Mouse (Mus musculus): ENCODE results near the gene Fam155a. TPM values are rescaled to one million over a fixed set of nuclear protein-coding genes. Genes with fewer than 3 reads are reported as not detected.
A peak's percentile ranks its signal among the peaks of the same experiment; 100 is the strongest.

The Fam155a gene
- polyA plus RNA-seq, 2 experiments, result 1.1 to 2.1 TPM

DNA sequence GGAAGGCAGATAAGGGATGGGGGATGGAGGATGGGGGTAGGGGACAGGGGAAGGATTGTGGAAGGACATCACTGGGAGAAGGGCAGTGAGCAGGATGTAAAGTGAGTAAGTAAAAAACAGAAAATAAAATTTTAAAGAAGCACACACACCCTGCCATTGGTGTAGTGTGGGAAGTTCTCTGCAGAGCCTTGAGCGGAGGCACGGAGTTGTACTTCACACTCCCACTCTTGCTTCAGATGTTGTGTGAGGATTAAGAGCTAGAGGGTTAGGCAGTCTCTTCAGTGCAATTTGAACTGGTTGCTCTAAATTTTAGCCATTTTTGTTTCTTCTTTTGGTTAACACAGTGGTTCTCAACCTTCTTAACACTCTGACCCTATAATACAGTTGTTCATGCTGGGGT, 114.1 kb downstream of the Fam155a start:
- no peak for ATAC-seq (ENCODE audit: low FRiP score, low read depth)
- H3K27me3 ChIP-seq (ENCODE audit: control insufficient read depth, insufficient read depth, low read length), result no peaks in the 10 kb centered on the region
- DNase-seq (ENCODE audit: low spot score), result no peak
- WGBS, result 90% methylated on average over 2 of the region's 2 CpGs
- no peak overlapping the region for H3K27ac ChIP-seq (replicated peaks; ENCODE audit: low read depth, low read length)
- H3K9me3 ChIP-seq (ENCODE audit: control insufficient read depth, low read length), result no peaks in the 10 kb centered on the region
- no peak overlapping the region for H3K4me3 ChIP-seq (replicated peaks; ENCODE audit: low read length)
- no peak overlapping the region for H3K9ac ChIP-seq (ENCODE audit: low read depth, low read length, severe bottlenecking)
- H3K36me3 ChIP-seq (ENCODE audit: control insufficient read depth, insufficient read depth, low read length), result no peaks in the 10 kb centered on the region
- no peaks in the 10 kb centered on the region for H3K4me1 ChIP-seq (ENCODE audit: control insufficient read depth, insufficient read depth, low read length)
- no peak overlapping the region for H3K4me2 ChIP-seq (replicated peaks; ENCODE audit: low read depth, low read length, severe bottlenecking)
- TF ChIP-seq POLR2A (IDR thresholded peaks at IDR 0.05; ENCODE audit: borderline replicate concordance, extremely low read depth, insufficient read depth, insufficient read length), result no peak

DNA sequence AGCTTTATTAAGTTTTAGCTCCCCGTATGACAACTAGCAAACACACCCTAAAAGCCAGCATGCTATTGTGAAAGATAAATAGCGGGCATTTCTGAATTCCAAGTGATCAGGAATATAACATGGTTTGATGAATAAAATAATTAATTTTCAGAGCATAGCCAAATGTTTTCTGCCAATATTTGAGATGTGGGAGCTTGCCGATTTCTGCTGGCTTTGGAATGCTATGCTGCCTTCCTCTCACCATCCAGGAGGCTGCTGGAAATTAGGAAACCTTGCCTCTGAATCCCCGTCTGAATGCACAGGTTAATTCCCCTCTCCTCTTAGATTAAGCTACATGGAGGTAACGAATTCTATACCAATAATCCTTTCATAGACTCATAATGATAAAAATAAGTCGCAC, 116.1 kb downstream of the Fam155a start:
- Histone ChIP-seq H3K36me3 (ENCODE audit: control insufficient read depth, insufficient read depth, low read length) (no peaks in the 10 kb centered on the region), H3K27me3 (ENCODE audit: control insufficient read depth, insufficient read depth, low read length) (no peaks in the 10 kb centered on the region), H3K27ac (replicated peaks; ENCODE audit: low read depth, low read length) (no peak overlapping the region), H3K9ac (ENCODE audit: low read depth, low read length, severe bottlenecking) (no peak overlapping the region), H3K4me3 (replicated peaks; ENCODE audit: low read length) (no peak overlapping the region), H3K4me1 (ENCODE audit: control insufficient read depth, insufficient read depth, low read length) (no peaks in the 10 kb centered on the region), H3K9me3 (ENCODE audit: control insufficient read depth, low read length) (no peaks in the 10 kb centered on the region), H3K4me2 (replicated peaks; ENCODE audit: low read depth, low read length, severe bottlenecking) (no peak overlapping the region)
- ATAC-seq (ENCODE audit: low FRiP score, low read depth), result no peak
- 81% methylated on average over 6 of the region's 6 CpGs for WGBS
- no peak for TF ChIP-seq POLR2A (IDR thresholded peaks at IDR 0.05; ENCODE audit: borderline replicate concordance, extremely low read depth, insufficient read depth, insufficient read length)
- DNase-seq (ENCODE audit: low spot score), result no peak

DNA sequence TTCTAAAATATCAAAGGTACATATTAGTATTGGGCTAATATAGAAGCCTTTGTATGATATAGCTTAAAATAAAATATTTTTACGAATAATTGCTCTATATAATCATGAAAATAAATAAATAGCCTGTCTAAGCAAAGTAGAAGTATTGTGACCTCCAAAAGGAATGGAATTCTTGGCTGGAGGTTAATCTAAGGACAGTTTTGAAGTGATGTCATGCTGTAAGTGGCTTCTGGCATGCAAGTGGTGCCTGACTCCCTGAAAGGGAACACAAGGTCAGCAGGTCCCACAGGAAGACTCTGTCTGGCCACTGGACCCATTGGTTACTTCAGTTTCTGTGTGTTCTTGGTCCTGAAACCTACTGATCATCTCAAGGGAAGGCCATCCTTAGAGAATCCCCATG, 117.3 kb downstream of the Fam155a start:
- H3K9ac ChIP-seq (ENCODE audit: low read depth, low read length, severe bottlenecking), result no peak overlapping the region
- H3K36me3 ChIP-seq (ENCODE audit: control insufficient read depth, insufficient read depth, low read length), result no peaks in the 10 kb centered on the region
- H3K4me3 ChIP-seq (replicated peaks; ENCODE audit: low read length), result no peak overlapping the region
- ATAC-seq (ENCODE audit: low FRiP score, low read depth) (no peak), DNase-seq (ENCODE audit: low spot score) (no peak)
- no peaks in the 10 kb centered on the region for H3K4me1 ChIP-seq (ENCODE audit: control insufficient read depth, insufficient read depth, low read length)
- H3K27me3 ChIP-seq (ENCODE audit: control insufficient read depth, insufficient read depth, low read length), result no peaks in the 10 kb centered on the region
- no peak overlapping the region for H3K4me2 ChIP-seq (replicated peaks; ENCODE audit: low read depth, low read length, severe bottlenecking)
- TF ChIP-seq POLR2A (IDR thresholded peaks at IDR 0.05; ENCODE audit: borderline replicate concordance, extremely low read depth, insufficient read depth, insufficient read length), result no peak
- H3K9me3 ChIP-seq (ENCODE audit: control insufficient read depth, low read length), result no peaks in the 10 kb centered on the region
- WGBS, result 31% methylated on average over 1 of the region's 1 CpGs
- H3K27ac ChIP-seq (replicated peaks; ENCODE audit: low read depth, low read length), result no peak overlapping the region

DNA sequence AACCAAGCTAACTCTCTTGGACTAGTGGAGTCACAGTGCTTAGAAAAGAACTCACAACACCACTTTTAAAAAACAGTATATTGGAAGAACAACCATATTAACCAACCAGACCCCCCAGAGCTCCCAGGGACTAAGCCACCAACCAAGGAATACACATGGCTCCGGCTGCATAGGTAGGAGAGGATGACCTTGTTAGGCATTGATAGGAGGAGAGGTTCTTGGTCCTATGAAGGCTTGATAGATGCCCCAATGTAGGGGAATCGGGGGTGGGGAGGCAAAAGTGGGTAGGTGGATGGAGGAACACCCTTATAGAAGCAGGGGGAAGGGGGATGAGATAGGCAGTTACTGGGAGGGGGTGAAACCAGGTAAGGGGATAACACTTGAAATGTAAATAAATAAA, 132.8 kb downstream of the Fam155a start:
- H3K36me3 ChIP-seq (ENCODE audit: control insufficient read depth, insufficient read depth, low read length), result no peaks in the 10 kb centered on the region
- no peak overlapping the region for H3K9ac ChIP-seq (ENCODE audit: low read depth, low read length, severe bottlenecking)
- no peaks in the 10 kb centered on the region for H3K27me3 ChIP-seq (ENCODE audit: control insufficient read depth, insufficient read depth, low read length)
- H3K4me1 ChIP-seq (ENCODE audit: control insufficient read depth, insufficient read depth, low read length), result no peaks in the 10 kb centered on the region
- no peak overlapping the region for H3K4me3 ChIP-seq (replicated peaks; ENCODE audit: low read length)
- H3K4me2 ChIP-seq (replicated peaks; ENCODE audit: low read depth, low read length, severe bottlenecking), result no peak overlapping the region
- H3K27ac ChIP-seq (replicated peaks; ENCODE audit: low read depth, low read length), result no peak overlapping the region
- TF ChIP-seq POLR2A (IDR thresholded peaks at IDR 0.05; ENCODE audit: borderline replicate concordance, extremely low read depth, insufficient read depth, insufficient read length), result no peak
- WGBS, result 78% methylated on average over 2 of the region's 2 CpGs
- no peaks in the 10 kb centered on the region for H3K9me3 ChIP-seq (ENCODE audit: control insufficient read depth, low read length)
- DNase-seq (ENCODE audit: low spot score) (no peak), ATAC-seq (ENCODE audit: low FRiP score, low read depth) (no peak)

DNA sequence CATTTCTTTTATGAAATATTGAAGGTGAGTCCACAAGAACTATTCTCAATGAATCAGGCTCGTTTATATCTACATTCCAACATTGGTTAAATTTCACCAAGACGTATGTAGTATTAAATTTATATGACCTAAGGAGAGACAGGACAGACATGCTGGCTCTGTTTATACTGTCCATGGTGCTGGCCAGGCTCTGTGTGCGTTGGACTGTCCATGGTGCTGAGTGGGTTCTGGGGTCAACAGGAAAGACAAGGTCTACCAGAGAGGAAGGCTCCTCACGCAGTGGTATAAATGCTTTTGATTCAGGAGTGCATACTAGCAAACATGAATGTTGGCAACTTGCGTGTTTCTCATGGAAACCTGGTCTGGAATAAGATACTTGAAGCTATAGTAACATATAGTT, 135.7 kb downstream of the Fam155a start:
- Histone ChIP-seq H3K9me3 (ENCODE audit: control insufficient read depth, low read length) (no peaks in the 10 kb centered on the region), H3K4me2 (replicated peaks; ENCODE audit: low read depth, low read length, severe bottlenecking) (no peak overlapping the region), H3K27ac (replicated peaks; ENCODE audit: low read depth, low read length) (no peak overlapping the region), H3K4me3 (replicated peaks; ENCODE audit: low read length) (no peak overlapping the region), H3K9ac (ENCODE audit: low read depth, low read length, severe bottlenecking) (no peak overlapping the region), H3K36me3 (ENCODE audit: control insufficient read depth, insufficient read depth, low read length) (no peaks in the 10 kb centered on the region), H3K4me1 (ENCODE audit: control insufficient read depth, insufficient read depth, low read length) (no peaks in the 10 kb centered on the region), H3K27me3 (ENCODE audit: control insufficient read depth, insufficient read depth, low read length) (no peaks in the 10 kb centered on the region)
- ATAC-seq (ENCODE audit: low FRiP score, low read depth) (no peak), DNase-seq (ENCODE audit: low spot score) (peak; percentile 30)
- 61% methylated on average over 5 of the region's 5 CpGs for WGBS
- no peak for TF ChIP-seq POLR2A (IDR thresholded peaks at IDR 0.05; ENCODE audit: borderline replicate concordance, extremely low read depth, insufficient read depth, insufficient read length)
